Mouse (Mus musculus) layer of hippocampus, adult 2 months (tissue): ENCODE results near the gene Adamtsl2. TPM values are rescaled to one million over a fixed set of nuclear protein-coding genes. Genes with fewer than 3 reads are reported as not detected.

Source experiments
- DNase-seq, 2 experiments: peaks; one replicate each; pipeline ENCODE4 v3.0.0; 2022; ENCODE audit warnings: low spot score in 2 of 2
- H3K27ac ChIP-seq: fragments of 200-600 bp; 2 replicates; pipeline ENCODE4 v1.8.1; 2022
- H3K4me3 ChIP-seq: fragments of 200-600 bp; 2 replicates; pipeline ENCODE4 v1.8.1; 2022; ENCODE audit warnings: mild to moderate bottlenecking
- CTCF ChIP-seq: fragments of 200-600 bp; conservative IDR thresholded peaks from 2 replicates; pipeline ENCODE4 v1.8.1; 2022; ENCODE audit warnings: antibody characterized with exemption, mild to moderate bottlenecking, moderate library complexity
- total RNA-seq, 2 experiments: library from RNA; stranded (reverse); gene quantifications; 2 replicates each; pipeline ENCODE4 v1.2.3; 2021

Adamtsl2 gene
- total RNA-seq, 2 experiments from 2014 or later, result 12.8 to 18.1 TPM

GRCm38 (mm10) chr2:27058751-27059150, 20.4 kb upstream of the Adamtsl2 start:
- peak; percentile 30 for TF ChIP-seq CTCF
- Histone ChIP-seq H3K4me3 (no peak overlapping the region), H3K27ac (no peak overlapping the region)
- no peak for DNase-seq

- TF ChIP-seq CTCF, result no peak
- no peak for DNase-seq
- Histone ChIP-seq H3K27ac (no peak overlapping the region), H3K4me3 (no peak overlapping the region)
Measured at GRCm38 (mm10) chr2:27059187-27059586, 20.0 kb upstream of the Adamtsl2 start.

GRCm38 (mm10) chr2:27067124-27067523, 12.1 kb upstream of the Adamtsl2 start:
- DNase-seq, result no peak
- no peak for TF ChIP-seq CTCF
- H3K27ac ChIP-seq, result no peak overlapping the region
- no peak overlapping the region for H3K4me3 ChIP-seq

GRCm38 (mm10) chr2:27067996-27068395, 11.2 kb upstream of the Adamtsl2 start:
- H3K4me3 ChIP-seq, result no peak overlapping the region

GRCm38 (mm10) chr2:27069646-27070045, 9.5 kb upstream of the Adamtsl2 start:
- DNase-seq, result no peak
- no peak; the same call in 1 of the 2 replicates for TF ChIP-seq CTCF
- peak overlapping the region; percentile 71; the same call in 1 of the 2 replicates for H3K27ac ChIP-seq
- no peak overlapping the region for H3K4me3 ChIP-seq

More at GRCm38 (mm10) chr2:27067996-27068395, 11.2 kb upstream of the Adamtsl2 start:
- 0 out of 2 replicates have a peak, but pooled peaks have one; percentile 4 for TF ChIP-seq CTCF
- peak overlapping the region; percentile 44; the same call in 1 of the 2 replicates for H3K27ac ChIP-seq
- no peak for DNase-seq

- peak overlapping the region; percentile 71 for H3K27ac ChIP-seq
- TF ChIP-seq CTCF, result no peak
- DNase-seq, result no peak
- H3K4me3 ChIP-seq, result no peak overlapping the region
Measured at GRCm38 (mm10) chr2:27070247-27070813, 8.8 kb upstream of the Adamtsl2 start.

- Histone ChIP-seq H3K4me3 (no peak overlapping the region), H3K27ac (peak overlapping the region; percentile 71)
- DNase-seq, result peak; percentile 81 to 91
- no peak for TF ChIP-seq CTCF
Measured at GRCm38 (mm10) chr2:27071137-27071536, 8.0 kb upstream of the Adamtsl2 start.

GRCm38 (mm10) chr2:27071978-27072377, 7.2 kb upstream of the Adamtsl2 start, which contains the start of gene Mymk:
Mymk (minus strand) TSS chr2:27072179.
- no peak for DNase-seq
- Histone ChIP-seq H3K27ac (peak within 1 kb of the TSS; percentile 71), H3K4me3 (no peak within 1 kb of the TSS)
- TF ChIP-seq CTCF, result no peak

- DNase-seq, result no peak
- Histone ChIP-seq H3K27ac (no peak overlapping the region), H3K4me3 (no peak overlapping the region)
- TF ChIP-seq CTCF, result no peak
Measured at GRCm38 (mm10) chr2:27073407-27073806, 5.8 kb upstream of the Adamtsl2 start.

- Histone ChIP-seq H3K27ac (no peak overlapping the region), H3K4me3 (no peak overlapping the region)
- no peak for TF ChIP-seq CTCF
- no peak for DNase-seq
Measured at GRCm38 (mm10) chr2:27074804-27075203, 4.4 kb upstream of the Adamtsl2 start.

- peak; percentile 80 for TF ChIP-seq CTCF
- Histone ChIP-seq H3K27ac (no peak overlapping the region), H3K4me3 (no peak overlapping the region)
- no peak for DNase-seq
Measured at GRCm38 (mm10) chr2:27075485-27075884, 3.7 kb upstream of the Adamtsl2 start.

- TF ChIP-seq CTCF, result peak; percentile 58
- H3K27ac ChIP-seq, result no peak overlapping the region
- no peak for DNase-seq
Measured at GRCm38 (mm10) chr2:27077655-27078244, 1.4 kb upstream of the Adamtsl2 start.

GRCm38 (mm10) chr2:27078312-27078711, 867 bp upstream of the Adamtsl2 start:
- H3K4me3 ChIP-seq, result no peak overlapping the region
- TF ChIP-seq CTCF, result no peak
- H3K27ac ChIP-seq, result no peak overlapping the region
- DNase-seq, result no peak

More at GRCm38 (mm10) chr2:27077655-27078244, 1.4 kb upstream of the Adamtsl2 start:
- H3K4me3 ChIP-seq, result no peak overlapping the region

- H3K27ac ChIP-seq, result peak overlapping the region; percentile 8; the same call in 1 of the 2 replicates
- DNase-seq, result no peak
- H3K4me3 ChIP-seq, result peak overlapping the region; percentile 23
- no peak for TF ChIP-seq CTCF
Measured at GRCm38 (mm10) chr2:27079649-27080048, 470 bp downstream of the Adamtsl2 start.
